Mouse (Mus musculus) small intestine, adult 2 months (tissue): Measurements from ENCODE around the gene Hist1h3b. TPM values are rescaled to one million over a fixed set of nuclear protein-coding genes. Genes with fewer than 3 reads are reported as not detected.
A peak's percentile ranks its signal among the peaks of the same experiment; 100 is the strongest.

Experiments
- H3K27ac ChIP-seq: fragments of 200-500 bp; 2 replicates; pipeline ENCODE4 v1.5.1; 2012; ENCODE audit warnings: low read depth, low read length, control low read depth, inconsistent platforms; ENCODE audit not compliant: insufficient read depth
- H3K27me3 ChIP-seq: fragments of 200-500 bp; 2 replicates; pipeline ENCODE4 v1.6.1; 2012; ENCODE audit warnings: mild to moderate bottlenecking, moderate library complexity, low read length, inconsistent platforms; ENCODE audit not compliant: control insufficient read depth, insufficient read depth
- H3K36me3 ChIP-seq: fragments of 200-500 bp; 2 replicates; pipeline ENCODE4 v1.6.1; 2012; ENCODE audit warnings: mild to moderate bottlenecking, low read length, control low read depth, inconsistent platforms; ENCODE audit not compliant: control insufficient read depth, insufficient read depth
- H3K4me1 ChIP-seq: fragments of 200-500 bp; 2 replicates; pipeline ENCODE4 v1.6.1; 2012; ENCODE audit warnings: low read length, inconsistent platforms, mixed read lengths; ENCODE audit not compliant: control insufficient read depth, insufficient read depth, insufficient read length
- H3K4me3 ChIP-seq: fragments of 200-500 bp; 2 replicates; pipeline ENCODE4 v1.5.1; 2012; ENCODE audit warnings: low read depth, mild to moderate bottlenecking, control low read depth, inconsistent platforms, low read length, moderate library complexity
- CTCF ChIP-seq: fragments of 200-500 bp; IDR thresholded peaks from 2 replicates; pipeline ENCODE4 v1.5.1; 2012; ENCODE audit warnings: low read depth, mild to moderate bottlenecking, control low read depth, inconsistent platforms, low read length, moderate library complexity, mixed read lengths; ENCODE audit not compliant: insufficient replicate concordance, insufficient read length; ENCODE audit errors: extremely low read depth
- POLR2A ChIP-seq: fragments of 200-500 bp; IDR thresholded peaks from 2 replicates; pipeline ENCODE4 v1.6.1; 2012; ENCODE audit warnings: low read depth, mild to moderate bottlenecking, control low read depth, inconsistent platforms, low read length, moderate library complexity
- WGBS: fragments of 180-500 bp; shearing (Covaris S2); methylation state at CpG from one replicate; pipeline ENCODE4 v1.1.7; 2018; 5-methylcytosine and 5-hydroxymethylcytosine counted together
- polyA plus RNA-seq: library from polyadenylated mRNA; depleted of rRNA; stranded (reverse); fragments of >200 nt; gene quantifications from 2 replicates; pipeline ENCODE4 v1.2.3, GENCODE M21; 2012

Hist1h3b gene
- polyA plus RNA-seq, 1 experiment = 49.8 TPM

GRCm38 (mm10) chr13:23757211-23757773 lies 5.2 kb downstream of the Hist1h3b start:
- Histone ChIP-seq H3K4me1 (peaks cover 9% of the 10 kb centered on the region; the same call in 1 of the 2 replicates), H3K27ac (peak overlapping the region; percentile 82), H3K36me3 (no peaks in the 10 kb centered on the region), H3K4me3 (peak overlapping the region; percentile 64), H3K27me3 (no peaks in the 10 kb centered on the region)
- TF ChIP-seq CTCF (no peak), POLR2A (no peak)
- whole genome bisulfite sequencing = under 1% methylated on average over 23 of the region's 23 CpGs

- Histone ChIP-seq H3K4me1 (peaks cover 6% of the 10 kb centered on the region; the same call in 1 of the 2 replicates), H3K36me3 (no peaks in the 10 kb centered on the region), H3K4me3 (no peak overlapping the region), H3K27me3 (no peaks in the 10 kb centered on the region), H3K27ac (no peak overlapping the region)
- 31% methylated on average over 3 of the region's 3 CpGs for WGBS
- no peak for TF ChIP-seq POLR2A
- no peak for TF ChIP-seq CTCF
These were observed 5.9 kb downstream of the Hist1h3b start for GRCm38 (mm10) chr13:23757921-23758320.

- H3K27me3 ChIP-seq = no peaks in the 10 kb centered on the region
- no peak overlapping the region for H3K4me3 ChIP-seq
- no peak overlapping the region for H3K27ac ChIP-seq
- 87% methylated on average over 3 of the region's 3 CpGs for WGBS
- no peaks in the 10 kb centered on the region for H3K36me3 ChIP-seq
- TF ChIP-seq POLR2A (no peak), CTCF (no peak)
- peaks cover 12% of the 10 kb centered on the region for H3K4me1 ChIP-seq
These were observed 7.2 kb downstream of the Hist1h3b start for GRCm38 (mm10) chr13:23759251-23759771.

- H3K4me3 ChIP-seq = no peak overlapping the region
- no peaks in the 10 kb centered on the region for H3K36me3 ChIP-seq
- no peaks in the 10 kb centered on the region for H3K27me3 ChIP-seq
- peaks cover 14% of the 10 kb centered on the region for H3K4me1 ChIP-seq
- 0 out of 2 replicates have a peak overlapping the region, but pooled peaks have one; percentile 51 for H3K27ac ChIP-seq
- TF ChIP-seq POLR2A = no peak
- 70% methylated on average over 1 of the region's 1 CpGs for WGBS
These were observed 7.8 kb downstream of the Hist1h3b start for GRCm38 (mm10) chr13:23759916-23760239.

- no peaks in the 10 kb centered on the region for H3K27me3 ChIP-seq
- peak overlapping the region; percentile 51; the same call in 1 of the 2 replicates for H3K27ac ChIP-seq
- 2% methylated on average over 24 of the region's 27 CpGs for WGBS
- H3K4me3 ChIP-seq = peak overlapping the region; percentile 71
- peaks cover 14% of the 10 kb centered on the region for H3K4me1 ChIP-seq
- TF ChIP-seq POLR2A (no peak), CTCF (no peak)
- no peaks in the 10 kb centered on the region for H3K36me3 ChIP-seq
These were observed 8.3 kb downstream of the Hist1h3b start for GRCm38 (mm10) chr13:23760240-23760971.

GRCm38 (mm10) chr13:23760972-23761864 lies 9.2 kb downstream of the Hist1h3b start, which contains the start of gene Hist1h4a:
Gene Hist1h4a (minus strand): TSS chr13:23761230.
- TF ChIP-seq POLR2A (peak; percentile 44), CTCF (no peak)
- Histone ChIP-seq H3K27ac (peak within 1 kb of the TSS; percentile 90), H3K4me3 (peak within 1 kb of the TSS; percentile 71), H3K4me1 (peaks cover 14% of the 10 kb centered on the region), H3K27me3 (no peaks in the 10 kb centered on the region), H3K36me3 (no peaks in the 10 kb centered on the region)
- WGBS = under 1% methylated on average over 70 of the region's 72 CpGs
